Mouse (Mus musculus) lung, embryonic 15.5 days (tissue): ENCODE results near the gene Gm10985. TPM values are rescaled to one million over a fixed set of nuclear protein-coding genes. Genes with fewer than 3 reads are reported as not detected.

Source experiments
- ATAC-seq: fragments of 200-750 bp; cut with Nextera tagmentation; 2 replicates; pipeline ENCODE4 v1.8.0; 2017; ENCODE audit warnings: moderate number of reproducible peaks, borderline replicate concordance; ENCODE audit not compliant: low FRiP score, low TSS enrichment; ENCODE audit errors: extremely low read depth
- H3K27ac ChIP-seq: fragments of 300-500 bp; sonication (generic); 2 replicates; pipeline ENCODE4 v1.5.1; 2015; ENCODE audit warnings: moderate library complexity, mild to moderate bottlenecking, inconsistent platforms
- H3K27me3 ChIP-seq: fragments of 300-500 bp; sonication (generic); 2 replicates; pipeline ENCODE4 v1.6.1; 2015; ENCODE audit warnings: inconsistent platforms
- H3K36me3 ChIP-seq: fragments of 300-500 bp; sonication (generic); 2 replicates; pipeline ENCODE4 v1.6.1; 2015; ENCODE audit warnings: inconsistent platforms
- H3K4me1 ChIP-seq: fragments of 300-500 bp; sonication (generic); 2 replicates; pipeline ENCODE4 v1.6.1; 2015; ENCODE audit warnings: inconsistent platforms
- H3K4me2 ChIP-seq: fragments of 300-500 bp; sonication (generic); 2 replicates; pipeline ENCODE4 v1.6.1; 2015; ENCODE audit warnings: inconsistent platforms, mild to moderate bottlenecking, moderate library complexity
- H3K4me3 ChIP-seq: fragments of 300-500 bp; sonication (generic); 2 replicates; pipeline ENCODE4 v1.5.1; 2015; ENCODE audit warnings: mild to moderate bottlenecking, inconsistent platforms
- H3K9ac ChIP-seq: fragments of 300-500 bp; sonication (generic); 2 replicates; pipeline ENCODE4 v1.6.1; 2015; ENCODE audit warnings: inconsistent platforms
- H3K9me3 ChIP-seq: fragments of 300-500 bp; sonication (generic); 2 replicates; pipeline ENCODE4 v1.6.1; 2016; ENCODE audit warnings: inconsistent platforms
- WGBS: fragments of 180-500 bp; shearing (Covaris S2); methylation state at CpG from one replicate; pipeline ENCODE4 v1.1.7; 2015; 5-methylcytosine and 5-hydroxymethylcytosine counted together
- polyA plus RNA-seq: library from polyadenylated mRNA; unstranded; fragments of >200 nt; fragmentation: Nextera tagmentation; extraction: Ambion mirVana; gene quantifications from 2 replicates; pipeline ENCODE4 v1.2.1, GENCODE M21; 2015

Gm10985 gene
- polyA plus RNA-seq, 1 experiment from 2014 or later: not detected

GRCm38 (mm10) chr3:53868212-53868611 lies 23.3 kb downstream of the Gm10985 start:
- WGBS: 71% methylated on average over 4 of the region's 4 CpGs

GRCm38 (mm10) chr3:53869263-53869662 lies 24.4 kb downstream of the Gm10985 start:
- no peaks in the 10 kb centered on the region for H3K36me3 ChIP-seq
- 3% methylated on average over 1 of the region's 1 CpGs for WGBS
- H3K9me3 ChIP-seq: no peaks in the 10 kb centered on the region
- H3K4me3 ChIP-seq: no peak overlapping the region
- no peak overlapping the region for H3K27ac ChIP-seq
- ATAC-seq: no peak
- H3K9ac ChIP-seq: no peak overlapping the region
- H3K27me3 ChIP-seq: no peaks in the 10 kb centered on the region
- no peak overlapping the region for H3K4me2 ChIP-seq
- no peaks in the 10 kb centered on the region for H3K4me1 ChIP-seq

More at GRCm38 (mm10) chr3:53868212-53868611, 23.3 kb downstream of the Gm10985 start:
- ATAC-seq: no peak
- no peaks in the 10 kb centered on the region for H3K4me1 ChIP-seq
- H3K9me3 ChIP-seq: no peaks in the 10 kb centered on the region
- H3K27ac ChIP-seq: no peak overlapping the region
- no peak overlapping the region for H3K4me2 ChIP-seq
- H3K4me3 ChIP-seq: no peak overlapping the region
- no peaks in the 10 kb centered on the region for H3K27me3 ChIP-seq
- no peak overlapping the region for H3K9ac ChIP-seq
- no peaks in the 10 kb centered on the region for H3K36me3 ChIP-seq

GRCm38 (mm10) chr3:53870482-53870881 lies 25.6 kb downstream of the Gm10985 start:
- H3K4me2 ChIP-seq: no peak overlapping the region
- no peaks in the 10 kb centered on the region for H3K4me1 ChIP-seq
- no peak overlapping the region for H3K9ac ChIP-seq
- H3K27me3 ChIP-seq: no peaks in the 10 kb centered on the region
- H3K9me3 ChIP-seq: no peaks in the 10 kb centered on the region
- no peak overlapping the region for H3K27ac ChIP-seq
- H3K36me3 ChIP-seq: no peaks in the 10 kb centered on the region
- H3K4me3 ChIP-seq: no peak overlapping the region
- no peak for ATAC-seq
- 64% methylated on average over 6 of the region's 6 CpGs for WGBS

- 84% methylated on average over 1 of the region's 1 CpGs for WGBS
- no peak overlapping the region for H3K9ac ChIP-seq
- H3K4me2 ChIP-seq: no peak overlapping the region
Observed at GRCm38 (mm10) chr3:53871596-53871995, 26.7 kb downstream of the Gm10985 start.

GRCm38 (mm10) chr3:53890619-53891540 lies 46.0 kb downstream of the Gm10985 start:
- Histone ChIP-seq H3K27me3 (no peaks in the 10 kb centered on the region), H3K9me3 (no peaks in the 10 kb centered on the region), H3K4me2 (no peak overlapping the region), H3K36me3 (no peaks in the 10 kb centered on the region), H3K27ac (no peak overlapping the region), H3K4me1 (no peaks in the 10 kb centered on the region), H3K4me3 (no peak overlapping the region), H3K9ac (no peak overlapping the region)
- 53% methylated on average over 12 of the region's 12 CpGs for whole genome bisulfite sequencing
- no peak for ATAC-seq

More at GRCm38 (mm10) chr3:53871596-53871995, 26.7 kb downstream of the Gm10985 start:
- Histone ChIP-seq H3K27me3 (no peaks in the 10 kb centered on the region), H3K36me3 (no peaks in the 10 kb centered on the region), H3K4me1 (no peaks in the 10 kb centered on the region), H3K4me3 (no peak overlapping the region), H3K9me3 (no peaks in the 10 kb centered on the region), H3K27ac (no peak overlapping the region)
- ATAC-seq: no peak

Other genes with a start within 250 kb of the Gm10985 start
- gene Frem2, start 187.7 kb upstream of the Gm10985 start, polyA plus RNA-seq: 10.5 and 10.6 TPM in 2 replicates
- 97.4 and 110 TPM in 2 replicates for gene Ufm1, start 18.7 kb downstream of the Gm10985 start, polyA plus RNA-seq